Mouse (Mus musculus) MN1 (cell line): Measurements from ENCODE around the gene Lkaaear1.

Experiments
- DNase-seq: peaks from one replicate; pipeline ENCODE4 v3.0.0-alpha.2; 2016; ENCODE audit warnings: low spot score

Lkaaear1 gene

DNA sequence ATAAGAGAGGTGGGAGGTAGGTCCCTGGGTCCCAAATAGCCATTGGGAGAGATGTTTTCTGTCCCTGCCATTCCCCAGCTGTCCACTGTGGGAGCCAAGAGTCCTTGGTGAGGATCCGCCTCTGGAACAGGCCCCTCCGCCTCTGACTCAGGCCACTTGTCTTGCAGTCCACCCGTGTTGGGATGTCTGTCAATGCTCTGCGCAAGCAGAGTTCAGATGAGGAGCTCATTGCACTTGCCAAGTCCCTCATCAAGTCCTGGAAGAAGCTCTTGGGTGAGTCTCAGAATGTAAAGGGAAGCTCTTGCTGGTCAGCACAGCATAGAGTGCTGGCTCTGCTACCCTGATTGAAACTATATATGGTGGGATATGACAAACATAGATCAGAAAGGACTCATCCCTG lies 14.9 kb downstream of the Lkaaear1 start:
- no peak for DNase-seq

DNA sequence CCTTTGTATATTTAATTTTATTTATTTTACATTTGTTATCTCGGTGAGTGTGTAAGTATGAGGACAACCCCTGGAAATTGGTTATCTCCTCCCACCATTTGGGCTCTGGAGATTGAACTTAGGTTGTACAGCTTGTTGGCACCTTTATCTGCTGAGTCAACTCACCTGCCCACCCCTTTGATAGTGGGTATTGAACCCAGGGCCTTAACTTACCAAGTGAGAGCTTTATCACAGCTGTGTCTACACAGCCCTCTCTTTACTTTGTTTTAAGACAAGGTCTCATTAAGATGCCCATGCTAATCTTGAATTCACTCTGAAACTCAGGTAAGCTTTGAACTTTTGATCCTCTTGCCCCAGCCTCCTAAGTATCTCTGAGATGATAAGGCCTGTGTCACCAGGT lies 16.3 kb downstream of the Lkaaear1 start:
- no peak for DNase-seq

DNA sequence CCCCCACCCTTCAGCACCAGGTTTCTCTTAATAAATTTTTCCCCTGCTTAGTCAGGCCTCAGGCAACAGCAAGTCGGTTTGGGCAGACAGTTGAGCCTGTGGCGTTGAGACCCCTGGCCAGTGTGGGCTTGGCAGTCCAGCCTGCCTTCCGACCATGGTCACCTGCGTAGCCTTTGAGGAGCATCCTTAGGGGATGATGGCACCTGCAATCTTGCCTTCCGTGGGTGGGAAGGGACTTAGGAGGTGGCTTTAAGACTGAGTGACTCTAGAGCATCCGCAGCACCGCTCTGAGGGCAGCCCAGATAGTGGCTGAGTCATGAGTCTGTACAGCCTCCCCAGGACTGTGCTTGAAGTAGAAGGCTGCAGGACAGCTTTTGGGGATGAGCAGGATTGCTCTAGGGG lies 17.5 kb downstream of the Lkaaear1 start:
- peak; percentile 65 for DNase-seq

- DNase-seq = peak; percentile 88
Observed at GRCm38 (mm10) chr2:181679951-181680715, 18.1 kb downstream of the Lkaaear1 start, which contains the start of gene Tcea2. Gene Tcea2 (plus strand): TSS chr2:181680310.

DNA sequence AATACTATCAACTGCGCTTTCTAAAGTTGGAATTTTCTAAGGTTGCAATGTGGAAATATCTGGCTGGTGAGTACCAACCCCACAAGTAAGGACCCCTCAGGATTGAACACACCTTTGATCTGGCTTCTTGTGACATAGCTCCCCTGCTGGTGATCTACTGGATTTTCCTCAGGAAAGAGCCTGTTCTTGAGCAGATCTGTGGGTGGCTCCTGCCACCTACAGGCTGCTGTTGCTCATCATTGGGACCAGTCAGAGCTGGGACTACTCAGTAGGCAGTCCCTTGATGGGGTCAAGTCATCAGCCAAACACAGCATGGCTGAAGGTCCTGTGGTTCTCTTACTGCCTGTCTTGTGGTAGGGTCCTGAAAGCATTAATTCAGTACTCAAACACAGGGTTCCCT lies 19.5 kb downstream of the Lkaaear1 start:
- peak; percentile 94 for DNase-seq

GRCm38 (mm10) chr2:181677755-181678098 lies 20.5 kb downstream of the Lkaaear1 start:
- no peak for DNase-seq

DNA sequence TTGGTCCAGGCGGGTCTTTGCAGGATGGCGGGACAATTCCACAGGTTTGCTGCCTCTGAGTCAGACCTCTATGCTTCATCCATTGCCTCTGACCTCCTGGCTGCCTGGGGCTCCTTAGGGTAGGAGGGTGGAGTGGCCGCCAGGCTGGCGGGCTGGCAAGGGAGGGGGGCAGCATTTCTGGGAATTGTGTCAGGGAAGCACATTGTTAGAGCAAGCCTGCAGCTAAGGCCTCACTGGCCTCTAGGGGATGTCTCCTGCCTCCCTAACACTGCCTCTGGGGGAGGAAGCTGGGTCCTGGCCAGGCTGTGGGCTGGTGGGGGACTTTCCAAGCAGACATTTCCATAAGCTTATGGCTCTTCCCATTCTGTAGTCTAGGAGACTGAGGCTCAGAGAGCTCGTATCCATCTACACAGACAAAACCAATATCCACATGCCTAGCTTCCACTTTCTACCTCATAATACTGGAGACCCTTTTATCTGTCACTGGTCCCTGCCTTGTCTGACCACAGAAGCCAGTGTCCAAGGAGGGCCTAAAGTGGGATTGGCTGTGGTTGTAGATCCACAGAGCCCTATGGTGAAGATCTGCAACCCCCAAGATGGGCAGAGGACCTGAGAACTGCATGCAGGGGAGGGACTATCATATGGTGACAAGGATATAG lies 21.0 kb downstream of the Lkaaear1 start:
- DNase-seq = peak; percentile 48

DNA sequence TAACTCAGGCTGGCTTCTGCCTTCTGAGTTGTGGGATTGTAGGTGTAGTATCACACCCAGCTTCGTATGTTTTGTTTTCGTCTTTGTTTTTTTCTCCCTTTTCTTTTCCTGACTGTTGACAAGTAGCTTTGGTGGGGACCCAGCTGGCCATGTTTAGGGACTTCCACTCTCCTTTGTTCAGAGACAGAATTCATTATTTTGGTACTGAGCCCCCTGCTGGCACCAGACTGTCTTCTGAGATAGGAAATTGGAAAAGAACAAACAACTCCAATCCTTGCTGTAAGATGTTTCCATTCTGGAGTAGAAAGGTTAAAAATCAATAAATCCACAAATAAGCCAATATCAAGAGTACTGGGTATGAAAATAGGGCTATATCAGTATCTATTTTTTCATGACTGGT lies 21.8 kb downstream of the Lkaaear1 start:
- DNase-seq = peak; percentile 62

DNA sequence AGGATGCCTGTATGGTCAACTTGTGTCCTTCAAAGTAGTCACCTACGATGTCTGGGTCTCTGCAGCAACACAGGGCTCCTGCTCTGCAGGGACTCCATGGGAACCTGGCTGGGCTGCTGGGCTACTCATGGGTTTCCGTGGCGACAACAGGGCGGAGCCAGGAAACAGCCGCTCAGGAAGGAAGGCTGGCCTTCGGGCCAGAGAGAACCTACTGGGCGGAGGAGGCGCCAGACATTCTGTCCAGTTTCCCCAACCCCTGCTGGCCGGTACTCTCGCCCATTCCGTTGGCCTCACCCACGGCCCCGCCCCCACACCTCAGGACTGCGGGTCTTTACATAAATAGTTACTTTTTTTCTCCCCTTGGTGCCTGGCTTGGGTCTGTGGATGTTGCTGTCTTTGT lies 22.8 kb downstream of the Lkaaear1 start:
- DNase-seq = peak; percentile 91

DNA sequence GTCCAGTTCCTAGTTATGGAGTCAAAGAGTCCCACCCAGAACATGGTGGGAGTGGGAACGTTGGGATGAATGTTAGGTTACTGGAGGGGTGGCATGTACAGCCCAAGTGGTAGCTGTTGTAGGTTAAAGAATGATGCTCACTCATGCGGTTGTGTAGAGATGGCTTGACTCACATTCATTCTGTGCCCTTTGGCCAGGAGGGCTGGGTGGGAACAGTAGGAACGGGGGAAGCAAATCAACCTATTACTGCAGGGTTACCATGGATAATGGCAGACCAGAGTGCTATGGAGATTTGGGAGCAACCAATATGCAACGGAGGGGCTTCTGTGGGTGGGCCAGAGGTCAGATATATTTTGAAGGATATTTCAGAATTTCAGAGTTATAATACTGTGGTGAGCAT lies 23.3 kb downstream of the Lkaaear1 start:
- DNase-seq = no peak

DNA sequence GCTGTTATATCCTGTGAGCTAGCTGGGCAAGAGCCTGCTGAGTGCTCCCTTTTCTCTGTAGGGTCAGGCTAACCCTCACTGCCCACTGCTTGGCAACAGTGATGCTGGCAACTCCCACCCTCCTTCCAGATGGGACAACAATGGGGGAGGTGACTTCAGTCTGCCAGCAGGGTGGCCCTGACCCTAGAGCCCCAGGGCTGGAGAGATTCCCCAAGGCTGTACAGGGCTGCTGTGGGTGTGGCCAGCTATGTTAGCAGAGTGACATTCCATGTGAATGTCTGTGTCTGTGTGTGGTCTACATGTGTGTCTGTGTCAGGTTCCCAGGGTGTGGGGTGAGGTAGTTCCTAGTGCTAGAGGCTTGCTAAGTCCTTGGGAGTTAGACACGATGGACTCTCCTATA lies 24.7 kb downstream of the Lkaaear1 start:
- DNase-seq = no peak

DNA sequence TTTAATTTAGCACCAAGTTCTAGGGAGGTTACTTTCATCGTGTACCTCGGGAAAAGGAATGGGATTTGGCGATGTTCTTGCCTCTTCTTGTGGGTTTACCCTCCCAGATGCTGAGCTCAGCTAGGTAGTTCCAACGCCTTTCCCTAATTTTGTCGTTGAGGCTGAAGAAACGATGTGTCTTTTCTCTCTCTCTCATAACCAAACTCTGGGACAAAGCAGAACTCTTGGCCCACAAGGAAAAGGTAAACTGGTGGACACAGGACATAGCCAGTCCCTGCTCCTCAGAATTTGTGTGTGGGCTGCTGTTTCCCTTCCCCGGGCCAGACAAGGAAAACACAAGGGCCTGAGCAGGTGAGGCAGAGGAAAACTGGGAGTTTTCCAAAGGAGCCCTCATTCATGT lies 26.3 kb downstream of the Lkaaear1 start:
- DNase-seq = no peak

- DNase-seq = no peak
Observed at GRCm38 (mm10) chr2:181671326-181671725, 26.9 kb downstream of the Lkaaear1 start, which contains the start of gene Sox18. Gene Sox18 (minus strand): TSS chr2:181671640.

DNA sequence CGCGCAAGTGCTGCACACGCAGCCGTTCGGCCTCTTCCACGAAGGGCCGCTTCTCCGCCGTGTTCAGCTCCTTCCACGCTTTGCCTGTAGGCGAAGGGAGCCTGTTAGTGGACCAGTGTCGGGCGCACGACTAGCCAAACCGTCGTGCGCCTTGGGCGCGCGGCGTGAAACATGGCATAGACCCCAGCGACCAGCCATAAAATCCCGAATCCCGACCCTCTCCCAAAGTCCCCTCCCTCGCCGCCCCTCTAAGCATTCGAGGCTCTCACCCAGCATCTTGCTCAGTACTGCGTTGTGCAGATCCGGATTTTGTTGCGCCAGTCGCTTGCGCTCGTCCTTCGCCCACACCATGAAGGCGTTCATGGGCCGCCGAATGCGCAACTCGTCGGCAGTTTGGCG lies 27.3 kb downstream of the Lkaaear1 start:
- DNase-seq = no peak

DNA sequence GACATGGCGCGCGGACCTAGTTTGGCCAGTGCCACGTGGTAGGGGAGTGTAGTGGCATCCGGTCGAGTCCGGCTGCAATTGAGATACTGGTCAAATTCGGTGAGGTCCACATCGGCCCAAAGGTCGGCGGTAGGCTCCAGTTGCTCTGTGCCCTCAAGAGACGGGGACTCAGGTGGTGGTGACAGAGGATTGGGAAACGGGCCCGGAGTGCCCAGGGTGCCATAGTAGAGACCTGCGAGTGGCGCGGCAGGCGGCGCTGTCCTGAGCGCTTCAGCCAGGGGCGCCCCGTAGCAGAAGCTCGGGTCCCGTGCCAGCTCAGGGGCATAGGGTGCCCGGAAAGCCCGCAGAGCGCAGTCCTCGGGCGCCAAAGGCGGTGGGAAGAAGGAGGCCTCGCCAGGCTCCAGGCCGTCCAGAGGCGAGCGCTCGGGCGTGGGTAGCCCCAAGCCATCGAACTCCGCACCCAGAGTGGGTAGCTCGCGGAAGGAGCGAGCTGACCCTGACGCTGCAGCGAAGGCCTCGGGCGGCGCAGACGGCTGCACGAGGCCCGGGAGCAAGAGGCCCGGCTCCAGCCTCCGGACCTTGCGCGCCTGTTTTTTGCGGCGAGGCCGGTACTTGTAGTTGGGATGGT lies 27.8 kb downstream of the Lkaaear1 start:
- no peak for DNase-seq

GRCm38 (mm10) chr2:181663298-181663630 lies 35.0 kb downstream of the Lkaaear1 start:
- no peak for DNase-seq

GRCm38 (mm10) chr2:181662620-181663297 lies 35.5 kb downstream of the Lkaaear1 start:
- no peak for DNase-seq

DNA sequence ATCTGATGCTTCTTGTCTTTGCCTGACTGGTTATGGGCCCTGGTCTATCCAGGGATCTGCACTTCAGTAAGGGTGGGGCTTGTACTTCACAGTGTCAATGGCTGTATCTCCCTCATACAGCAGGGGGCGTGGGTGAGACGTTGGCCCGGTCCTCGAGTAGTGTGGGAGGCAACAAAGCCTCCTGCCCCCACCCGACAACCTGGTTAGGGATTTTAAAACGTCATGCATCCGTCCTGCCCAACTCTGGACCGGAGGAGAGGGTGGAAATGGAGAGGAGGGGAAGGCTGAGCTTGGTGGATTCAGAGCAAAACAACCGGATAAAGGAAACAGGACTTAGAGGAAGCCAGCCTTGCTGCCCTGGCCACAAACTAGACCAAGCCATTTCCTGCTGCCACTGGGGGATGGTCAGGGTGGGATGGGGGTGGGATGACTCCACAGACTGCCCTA lies 38.6 kb downstream of the Lkaaear1 start:
- peak; percentile 63 for DNase-seq

DNA sequence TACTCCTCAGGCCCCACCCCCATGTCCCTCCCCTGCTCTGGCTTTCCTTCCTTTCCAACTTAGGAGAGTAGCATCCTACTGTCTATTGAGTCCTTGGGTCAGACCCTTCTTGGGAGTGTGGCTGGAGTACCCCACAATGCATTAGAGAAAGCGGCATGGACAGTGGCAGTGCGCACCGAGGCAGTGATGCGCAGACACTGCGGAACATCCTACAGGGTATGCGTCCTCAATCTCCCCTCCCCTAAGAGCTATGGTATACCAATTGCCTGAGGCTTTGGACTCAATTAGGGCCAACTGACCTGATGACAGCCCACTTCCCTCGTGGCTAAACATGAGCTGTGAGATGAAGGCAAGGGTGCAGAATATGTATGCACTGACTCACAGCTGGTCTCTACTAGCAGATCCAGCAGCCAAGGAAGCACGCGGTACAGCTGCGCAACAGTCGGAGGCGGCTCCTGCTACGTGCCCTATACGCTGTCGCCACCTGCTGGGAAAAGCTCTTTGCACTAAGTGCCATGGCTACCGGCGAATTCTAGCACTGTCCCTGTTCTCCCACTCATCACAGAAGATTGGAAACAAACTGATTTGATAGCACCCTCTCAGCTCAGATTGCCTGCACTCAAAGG lies 39.2 kb downstream of the Lkaaear1 start:
- peak; percentile 37 for DNase-seq

GRCm38 (mm10) chr2:181658528-181658927 lies 39.7 kb downstream of the Lkaaear1 start:
- no peak for DNase-seq

GRCm38 (mm10) chr2:181657441-181657840 lies 40.8 kb downstream of the Lkaaear1 start:
- no peak for DNase-seq

DNA sequence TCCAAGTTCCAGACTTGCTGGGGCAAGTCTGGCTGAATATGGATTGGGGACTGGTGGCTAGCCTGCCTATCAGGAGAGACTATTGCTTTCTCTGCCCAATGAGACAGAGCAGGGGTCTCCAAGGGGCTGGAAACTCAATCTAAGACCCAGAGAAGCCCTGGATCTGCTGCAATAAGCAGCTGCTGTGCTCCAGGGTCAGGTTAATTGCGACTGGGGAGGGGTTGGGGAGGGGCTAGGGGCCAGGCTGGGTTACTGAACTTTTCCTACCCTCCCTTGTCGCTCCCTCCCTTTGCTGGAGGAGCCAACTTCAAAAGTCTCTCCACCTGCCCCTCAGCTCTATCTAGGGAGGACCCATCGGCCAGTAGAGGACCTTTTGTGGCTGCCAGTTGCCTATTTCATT lies 41.5 kb downstream of the Lkaaear1 start, which contains the start of gene Gm29797:
TSS of gene Gm29797 (plus strand) at position 301 of the 400 bp plus-strand sequence.
- no peak for DNase-seq
